Mouse (Mus musculus) heart, adult 2 months (tissue): ENCODE measurements around the gene Gdpd1. TPM values are rescaled to one million over a fixed set of nuclear protein-coding genes. Genes with fewer than 3 reads are reported as not detected.
"Not testable (repeated sequence)": the region's sequence is repeated elsewhere in the genome, so short reads cannot be mapped to it uniquely, and the experiment has no call there.

Experiments
- DNase-seq, 2 experiments: peaks; one replicate each; pipeline ENCODE4 v3.0.0; 2021
- H3K27ac ChIP-seq: fragments of 200-600 bp; 2 replicates; pipeline ENCODE4 v1.8.1; 2022
- H3K27me3 ChIP-seq: fragments of 200-500 bp; 2 replicates; pipeline ENCODE4 v1.6.1; 2012; ENCODE audit warnings: mild to moderate bottlenecking, low read length, inconsistent platforms, mixed read lengths; ENCODE audit not compliant: control insufficient read depth, insufficient read depth
- H3K36me3 ChIP-seq: fragments of 200-500 bp; 2 replicates; pipeline ENCODE4 v1.6.1; 2012; ENCODE audit warnings: low read length, inconsistent platforms; ENCODE audit not compliant: control insufficient read depth, insufficient read depth
- H3K4me1 ChIP-seq: fragments of 200-500 bp; 2 replicates; pipeline ENCODE4 v1.6.1; 2011; ENCODE audit warnings: low read length; ENCODE audit not compliant: control insufficient read depth, insufficient read depth
- H3K4me3 ChIP-seq: fragments of 200-600 bp; 2 replicates; pipeline ENCODE4 v1.8.1; 2022
- H3K79me2 ChIP-seq: fragments of 200-500 bp; replicated peaks from 2 replicates; pipeline ENCODE4 v1.6.1; 2012; ENCODE audit warnings: mild to moderate bottlenecking, inconsistent platforms, low read length, moderate library complexity, mixed read lengths; ENCODE audit not compliant: control insufficient read depth, insufficient read depth
- H3K9ac ChIP-seq: fragments of 200-500 bp; 2 replicates; pipeline ENCODE4 v1.6.1; 2012; ENCODE audit warnings: low read depth, mild to moderate bottlenecking, control low read depth, inconsistent platforms, low read length, mixed read lengths
- CTCF ChIP-seq: fragments of 200-600 bp; IDR thresholded peaks from 2 replicates; pipeline ENCODE4 v1.8.1; 2022; ENCODE audit warnings: antibody characterized with exemption, mild to moderate bottlenecking, moderate library complexity
- EP300 ChIP-seq: fragments of 200-500 bp; IDR thresholded peaks from 2 replicates; pipeline ENCODE4 v1.6.1; 2011; ENCODE audit warnings: low read depth, low read length, control low read depth; ENCODE audit not compliant: insufficient read depth
- POLR2A ChIP-seq: fragments of 200-500 bp; IDR thresholded peaks from 2 replicates; pipeline ENCODE4 v1.6.1; 2011; ENCODE audit warnings: mild to moderate bottlenecking, low read depth, low read length, control low read depth; ENCODE audit not compliant: insufficient read depth
- WGBS: fragments of 180-500 bp; shearing (Covaris S2); methylation state at CpG from one replicate; pipeline ENCODE4 v1.1.7; 2018; 5-methylcytosine and 5-hydroxymethylcytosine counted together
- intact Hi-C: fragments of 180-260 bp; cut with DNase I; formaldehyde crosslinking; loops from one replicate; pipeline ENCODE4 v1.15.1; 2025
- polyA plus RNA-seq: library from polyadenylated mRNA; depleted of rRNA; stranded (reverse); fragments of >200 nt; gene quantifications from 2 replicates; pipeline ENCODE4 v1.2.3, GENCODE M21; 2012
- total RNA-seq, 2 experiments: library from RNA; stranded (reverse); gene quantifications; 2 replicates each; pipeline ENCODE4 v1.2.3; 2021

Gdpd1 gene
- total and polyA plus RNA-seq, 3 experiments = 7.4 to 12.5 (median 12.0) TPM

DNA sequence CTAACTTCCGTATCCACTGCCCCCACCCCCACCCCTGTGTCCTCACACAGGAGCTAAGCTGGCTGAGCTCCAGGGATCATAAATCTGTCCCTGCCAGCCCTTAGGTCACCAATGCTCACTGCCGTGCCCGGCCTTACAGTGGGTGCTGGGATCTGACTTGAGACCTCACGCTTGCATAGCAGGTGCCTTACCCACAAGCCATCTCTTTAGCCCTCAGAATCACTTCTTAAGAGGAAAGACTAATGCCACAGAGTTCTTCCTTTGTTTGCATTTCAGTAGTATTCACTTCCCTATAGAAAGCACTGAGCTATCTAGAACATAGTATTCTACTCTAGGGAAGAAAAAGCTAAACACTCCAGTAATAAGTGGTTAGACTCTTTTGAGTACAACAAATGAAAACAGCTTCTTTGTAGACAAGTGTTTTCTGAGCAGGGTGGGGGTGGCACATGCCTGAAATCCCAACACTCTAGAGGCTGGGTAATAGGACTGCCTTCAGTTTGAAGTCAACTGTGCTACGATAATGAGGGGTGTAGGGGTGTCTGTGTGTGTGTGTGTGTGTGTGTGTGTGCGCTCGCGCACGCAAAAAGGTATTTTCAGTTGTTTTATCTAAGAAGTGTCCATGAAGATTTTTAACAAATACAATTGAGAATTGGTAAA lies 34.4 kb downstream of the Gdpd1 start:
- no peak overlapping the region for H3K9ac ChIP-seq
- 80% methylated on average over 9 of the region's 9 CpGs for WGBS
- no peaks in the 10 kb centered on the region for H3K36me3 ChIP-seq
- no peaks in the 10 kb centered on the region for H3K27me3 ChIP-seq
- intact Hi-C loops = no loop called here
- H3K27ac ChIP-seq = no peak overlapping the region
- no peaks in the 10 kb centered on the region for H3K79me2 ChIP-seq
- TF ChIP-seq POLR2A (no peak), CTCF (no peak), EP300 (no peak)
- no peak overlapping the region for H3K4me3 ChIP-seq
- no peaks in the 10 kb centered on the region for H3K4me1 ChIP-seq
- DNase-seq = no peak

- Histone ChIP-seq H3K9ac (no peak overlapping the region), H3K79me2 (no peaks in the 10 kb centered on the region), H3K4me3 (no peak overlapping the region), H3K27ac (no peak overlapping the region), H3K36me3 (no peaks in the 10 kb centered on the region), H3K27me3 (no peaks in the 10 kb centered on the region), H3K4me1 (no peaks in the 10 kb centered on the region; the same call in 1 of the 2 replicates)
- TF ChIP-seq EP300 (no peak), CTCF (peak; percentile 30; the same call in 1 of the 2 replicates), POLR2A (no peak)
- intact Hi-C loops = no loop called here
- 75% methylated on average over 4 of the region's 4 CpGs for WGBS
- no peak for DNase-seq
Measured at GRCm38 (mm10) chr11:87036180-87036579, 37.7 kb downstream of the Gdpd1 start.

GRCm38 (mm10) chr11:87028212-87028611 lies 45.6 kb downstream of the Gdpd1 start:
- DNase-seq = no peak

DNA sequence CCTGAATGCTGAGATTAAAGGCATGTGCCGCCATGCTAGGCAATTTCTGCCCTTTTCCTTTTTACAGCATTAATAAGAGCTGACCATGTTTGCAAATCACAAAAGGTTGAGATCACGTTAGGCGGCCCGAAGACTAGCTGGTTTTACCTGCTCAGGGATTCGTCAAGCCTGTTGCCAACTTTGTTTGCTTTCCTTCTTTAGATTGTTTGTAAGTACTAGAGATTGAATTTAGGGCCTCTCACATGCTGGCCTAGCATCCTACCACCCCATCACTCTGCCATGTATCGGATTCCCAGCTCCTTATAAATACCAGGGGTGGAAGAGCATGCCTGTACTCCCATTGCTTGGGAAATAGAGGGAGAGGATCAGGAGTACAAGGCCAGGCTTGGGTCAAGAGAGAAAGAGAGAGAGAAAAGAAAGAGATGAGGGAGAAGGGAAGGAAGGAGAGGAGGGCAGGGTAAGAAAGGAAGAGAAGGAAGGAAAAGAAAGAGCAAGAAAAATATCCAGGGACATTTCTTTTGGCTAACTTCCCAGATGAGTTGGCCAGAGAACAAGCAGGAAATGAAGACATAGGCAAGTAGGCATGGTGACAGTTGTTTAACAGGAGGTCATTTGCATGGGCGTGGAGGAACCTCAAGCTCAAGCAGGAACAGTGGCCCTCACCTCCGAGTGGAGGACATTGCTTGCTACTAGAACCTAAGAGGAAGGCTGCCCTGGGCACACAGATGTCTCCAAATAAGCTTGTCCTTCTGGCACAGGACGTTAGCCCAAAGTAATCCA lies 47.6 kb downstream of the Gdpd1 start:
- H3K27ac ChIP-seq = peak overlapping the region; percentile 55
- intact Hi-C loops = no loop called here
- 60% methylated on average over 9 of the region's 9 CpGs for WGBS

More at GRCm38 (mm10) chr11:87028212-87028611, 45.6 kb downstream of the Gdpd1 start:
- intact Hi-C loops = no loop called here
- Histone ChIP-seq H3K27ac (no peak overlapping the region), H3K4me3 (no peak overlapping the region), H3K9ac (no peak overlapping the region), H3K4me1 (peaks cover 7% of the 10 kb centered on the region), H3K79me2 (no peaks in the 10 kb centered on the region), H3K27me3 (no peaks in the 10 kb centered on the region), H3K36me3 (no peaks in the 10 kb centered on the region)
- no peak for TF ChIP-seq CTCF
- WGBS = 85% methylated on average over 3 of the region's 3 CpGs

DNA sequence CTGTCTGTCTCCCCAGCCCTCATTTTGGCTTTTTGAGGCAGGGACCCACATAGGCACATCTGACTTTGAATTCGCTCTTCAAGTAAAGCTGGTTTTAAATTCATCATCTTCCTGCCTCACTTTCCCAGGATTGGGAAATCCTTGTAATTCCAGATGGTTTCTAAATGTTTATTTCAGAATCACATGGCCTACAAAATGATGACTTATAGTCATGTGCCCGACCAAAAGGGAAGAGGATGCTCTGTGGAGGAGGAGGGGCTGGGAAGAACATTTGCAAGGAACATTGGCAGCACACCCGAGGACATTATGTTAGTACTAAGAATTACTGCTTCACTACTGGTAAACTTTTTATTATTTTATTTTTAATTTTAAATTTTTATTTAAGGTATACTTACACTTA lies 48.5 kb downstream of the Gdpd1 start:
- Histone ChIP-seq H3K4me3 (no peak overlapping the region), H3K79me2 (no peaks in the 10 kb centered on the region), H3K9ac (no peak overlapping the region), H3K4me1 (peaks cover 7% of the 10 kb centered on the region), H3K27ac (peak overlapping the region; percentile 55; the same call in 1 of the 2 replicates), H3K36me3 (no peaks in the 10 kb centered on the region), H3K27me3 (no peaks in the 10 kb centered on the region)
- intact Hi-C loops = no loop called here
- 0 out of 2 replicates have a peak, but pooled peaks have one; percentile 53 for TF ChIP-seq EP300
- 0 out of 2 replicates have a peak, but pooled peaks have one; percentile 21 for TF ChIP-seq POLR2A
- TF ChIP-seq CTCF = no peak
- DNase-seq = peak in 1 of 2 experiments; percentile 26
- 40% methylated on average over 3 of the region's 3 CpGs for WGBS

More for the DNA sequence above, 47.6 kb downstream of the Gdpd1 start:
- Histone ChIP-seq H3K4me1 (peaks cover 7% of the 10 kb centered on the region), H3K27me3 (no peaks in the 10 kb centered on the region), H3K36me3 (no peaks in the 10 kb centered on the region), H3K79me2 (no peaks in the 10 kb centered on the region), H3K4me3 (no peak overlapping the region), H3K9ac (no peak overlapping the region)
- TF ChIP-seq POLR2A (no peak), CTCF (no peak), EP300 (no peak)
- DNase-seq = peak in 1 of 2 experiments; percentile 19

DNA sequence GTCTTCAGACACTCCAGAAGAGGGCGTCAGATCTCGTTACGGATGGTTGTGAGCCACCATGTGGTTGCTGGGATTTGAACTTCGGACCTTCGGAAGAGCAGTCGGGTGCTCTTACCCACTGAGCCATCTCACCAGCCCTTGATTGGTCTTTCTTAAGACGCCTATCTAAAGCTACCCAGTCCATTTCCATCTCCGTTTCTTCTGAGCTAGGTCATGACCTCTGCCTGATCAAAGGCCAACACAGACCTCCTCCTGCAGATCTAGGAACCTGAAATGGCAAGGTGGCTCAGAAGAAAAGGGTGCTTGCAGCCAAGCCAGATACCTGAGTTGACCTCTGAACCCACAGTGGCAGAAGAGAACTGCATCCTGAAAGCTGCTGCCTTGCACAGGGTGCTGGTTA lies 50.6 kb downstream of the Gdpd1 start:
- H3K79me2 ChIP-seq, H3K4me3 ChIP-seq, DNase-seq, H3K27ac ChIP-seq, H3K36me3 ChIP-seq, H3K4me1 ChIP-seq, H3K27me3 ChIP-seq, intact Hi-C loops, H3K9ac ChIP-seq: not testable (repeated sequence)
- 73% methylated on average over 8 of the region's 8 CpGs for WGBS
